Comparison of ENCODE assay signal across 16 mouse cellular contexts in the genomic region with DNA sequence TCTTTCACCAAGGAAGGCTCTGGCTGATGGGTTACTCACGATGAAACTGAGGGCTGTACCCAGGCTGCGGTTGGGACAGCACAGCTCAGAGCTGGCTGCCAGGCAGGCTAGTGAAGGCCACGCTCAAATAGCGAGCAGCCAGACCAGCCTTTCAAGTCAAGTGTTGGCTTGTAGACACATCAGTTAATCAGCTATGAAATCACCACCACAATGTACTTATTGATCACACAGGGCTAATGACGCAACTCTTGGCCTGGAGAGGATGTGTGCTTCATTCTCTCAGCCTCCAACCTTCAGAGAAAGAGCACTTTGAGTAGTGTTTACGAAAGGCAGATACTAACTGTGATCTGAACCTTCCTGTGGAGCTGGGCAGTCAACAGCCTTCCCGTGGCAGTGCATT.
DNase-seq lines count a peak whose midpoint lies in the region; ATAC-seq and TF ChIP-seq lines count a peak whose summit lies in the region.
"Had no signal": no experiment of that assay in that cellular context is flagged by ENCODE, and none has a peak within 500 bp of the region (broad histone marks: within the 10 kb centered on the region; RNA-seq: fewer than 3 reads in every experiment).

No protein-coding gene starts in this region.

- peak overlapping the region; percentile 36; the same call in 1 of the 2 replicates for H3K27ac ChIP-seq in layer of hippocampus, adult 2 months
- H3K27ac ChIP-seq: kidney, postnatal 0 days had no signal

- TF ChIP-seq CTCF in layer of hippocampus, adult 2 months (conservative IDR thresholded peaks at IDR 0.05), result no peak

- no peak for DNase-seq in frontal cortex, postnatal 14 days (ENCODE audit: low spot score in 2 of 2)
- no peak for DNase-seq in layer of hippocampus, adult 2 months (ENCODE audit: low spot score in 2 of 2)
- no peak for DNase-seq in layer of hippocampus, postnatal 10 days (ENCODE audit: low spot score in 2 of 2)
- DNase-seq in NIH3T3 (ENCODE audit: low read depth), result peak; percentile 10
- peak; percentile 97 for DNase-seq in fat pad, adult 2 months (ENCODE audit: extremely low read depth, low read depth, low spot score)
- no peak for DNase-seq in spleen, postnatal 36 days (ENCODE audit: low spot score in 2 of 2)
- DNase-seq in kidney, postnatal 14 days, result no peak
- DNase-seq: B cell, adult 2 months; cerebellum, adult 11-12 months; embryo, embryonic 11 days; gastrocnemius, postnatal 10 days; lung, adult 2 months had no signal

- no peak overlapping the region for H3K4me3 ChIP-seq in layer of hippocampus, adult 2 months
- H3K4me3 ChIP-seq: erythroblast, embryonic 14.5 days; myocyte had no signal

- ATAC-seq in frontal cortex, adult (ENCODE audit: low TSS enrichment), result peak; percentile 27

Comparison
In these comparisons a context has a peak if more than half of its experiments do, and no peak if none do; other contexts are left out.
1. DNase-seq: peak in NIH3T3 (single experiment) and fat pad, adult 2 months (single experiment); none in frontal cortex, postnatal 14 days (0 of 2), layer of hippocampus, adult 2 months (0 of 2), layer of hippocampus, postnatal 10 days (0 of 2), spleen, postnatal 36 days (0 of 2) and kidney, postnatal 14 days (single experiment).